Mouse (Mus musculus): ENCODE measurements at regions not wholly inside any gene's neighbourhood (a gene's known extent, or its start where the extent isn't known, plus 50 kb on each side); places are given as distances from the start of the nearest gene placed in this dataset.

DNA sequence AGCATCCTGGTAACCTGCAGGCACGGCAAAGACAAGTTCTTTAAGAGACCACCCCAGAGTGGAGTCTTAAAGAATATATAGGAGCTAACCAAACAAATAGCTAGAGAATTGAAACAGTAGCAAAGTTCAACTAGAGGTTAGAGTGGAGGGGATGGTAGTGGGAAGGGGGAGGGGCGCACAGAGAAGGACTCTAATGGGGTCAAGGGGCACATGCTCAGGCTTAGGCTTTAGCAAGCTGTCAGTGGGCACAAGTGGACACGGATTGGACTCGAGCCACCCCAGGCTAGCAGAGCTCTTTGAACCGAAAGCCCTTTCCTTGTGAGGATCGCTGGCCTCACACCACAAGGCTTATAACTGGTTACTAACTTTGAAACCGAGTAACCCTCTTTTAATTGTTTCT lies 53.4 kb upstream of the Sipa1l1 start:
- no peak for DNase-seq (ENCODE audit: low read depth, low spot score)

Data from A20 (cell line).